Mouse (Mus musculus) midbrain, embryonic 13.5 days (tissue): Measurements from ENCODE around the gene Vat1. TPM values are rescaled to one million over a fixed set of nuclear protein-coding genes. Genes with fewer than 3 reads are reported as not detected.

Experiments used
- ATAC-seq: fragments of 200-750 bp; cut with Nextera tagmentation; 2 replicates; pipeline ENCODE4 v1.8.0; 2017; ENCODE audit warnings: mild to moderate bottlenecking, moderate TSS enrichment, moderate library complexity
- H3K27ac ChIP-seq: fragments of 300-500 bp; sonication (generic); 2 replicates; pipeline ENCODE4 v1.5.1; 2015; ENCODE audit warnings: inconsistent platforms, mild to moderate bottlenecking, moderate library complexity
- H3K27me3 ChIP-seq: fragments of 300-500 bp; sonication (generic); 2 replicates; pipeline ENCODE4 v1.6.1; 2015; ENCODE audit warnings: mild to moderate bottlenecking, inconsistent platforms
- H3K36me3 ChIP-seq: fragments of 300-500 bp; sonication (generic); 2 replicates; pipeline ENCODE4 v1.6.1; 2015; ENCODE audit warnings: mild to moderate bottlenecking, inconsistent platforms
- H3K4me1 ChIP-seq: fragments of 300-500 bp; sonication (generic); replicated peaks from 2 replicates; pipeline ENCODE4 v1.6.1; 2015; ENCODE audit warnings: inconsistent platforms
- H3K4me2 ChIP-seq: fragments of 300-500 bp; sonication (generic); replicated peaks from 2 replicates; pipeline ENCODE4 v1.6.1; 2015; ENCODE audit warnings: moderate library complexity, mild to moderate bottlenecking, inconsistent platforms
- H3K4me3 ChIP-seq: fragments of 300-500 bp; sonication (generic); replicated peaks from 2 replicates; pipeline ENCODE4 v1.5.1; 2015; ENCODE audit warnings: mild to moderate bottlenecking, inconsistent platforms
- H3K9ac ChIP-seq: fragments of 300-500 bp; sonication (generic); replicated peaks from 2 replicates; pipeline ENCODE4 v1.6.1; 2015; ENCODE audit warnings: mild to moderate bottlenecking, inconsistent platforms
- H3K9me3 ChIP-seq: fragments of 300-500 bp; sonication (generic); 2 replicates; pipeline ENCODE4 v1.6.1; 2016; ENCODE audit warnings: mild to moderate bottlenecking, inconsistent platforms
- WGBS: fragments of 180-500 bp; shearing (Covaris S2); methylation state at CpG from one replicate; pipeline ENCODE4 v1.1.7; 2015; 5-methylcytosine and 5-hydroxymethylcytosine counted together
- microRNA-seq: library from miRNA; unstranded; fragments of <30 nt; microRNA quantifications from one replicate; pipeline ENCODE4, GENCODE M21; 2016
- polyA plus RNA-seq: library from polyadenylated mRNA; unstranded; fragments of >200 nt; fragmentation: Nextera tagmentation; extraction: Ambion mirVana; gene quantifications from 2 replicates; pipeline ENCODE4 v1.2.1, GENCODE M21; 2015

Gene Vat1
- polyA plus RNA-seq, 1 experiment from 2014 or later, result 91.5 TPM

- Histone ChIP-seq H3K27ac (no peak overlapping the region), H3K4me2 (no peak overlapping the region), H3K36me3 (peaks cover 36% of the 10 kb centered on the region), H3K4me3 (no peak overlapping the region), H3K9me3 (no peaks in the 10 kb centered on the region), H3K9ac (no peak overlapping the region), H3K4me1 (peaks cover 15% of the 10 kb centered on the region), H3K27me3 (no peaks in the 10 kb centered on the region)
- WGBS, result 91% methylated on average over 2 of the region's 2 CpGs
- ATAC-seq, result no peak
Measured at GRCm38 (mm10) chr11:101415306-101415705, 50.7 kb downstream of the Vat1 start.

Small RNAs within 50 kb of the gene (microRNA-seq; reads per million reads assigned to microRNA genes)
- gene Mir6929, result not detected

Other genes with a start within 250 kb of the Vat1 start
- 17.6 and 17.7 TPM in 2 replicates for gene Ezh1, start 239.8 kb downstream of the Vat1 start, polyA plus RNA-seq
- 64.4 and 65.7 TPM in 2 replicates for gene Ramp2, start 220.2 kb downstream of the Vat1 start, polyA plus RNA-seq
- 110 and 111 TPM in 2 replicates for gene Vps25, start 212.5 kb downstream of the Vat1 start, polyA plus RNA-seq
- 7.2 and 7.5 TPM in 2 replicates for gene Wnk4, start 205.7 kb downstream of the Vat1 start, polyA plus RNA-seq
- gene Cntd1, start 187.2 kb downstream of the Vat1 start, polyA plus RNA-seq, result 1.2 and 1.3 TPM in 2 replicates
- 210 and 213 TPM in 2 replicates for gene Coa3, start 187.1 kb downstream of the Vat1 start, polyA plus RNA-seq
- gene Becn1, start 163.9 kb downstream of the Vat1 start, polyA plus RNA-seq, result 178 and 194 TPM in 2 replicates
- 126 and 134 TPM in 2 replicates for gene Psme3, start 150.0 kb downstream of the Vat1 start, polyA plus RNA-seq
- 2.4 and 2.5 TPM in 2 replicates for gene Aoc2, start 141.2 kb downstream of the Vat1 start, polyA plus RNA-seq
- not detected in 2 replicates for gene Aoc3, start 135.6 kb downstream of the Vat1 start, polyA plus RNA-seq
- gene G6pc, start 98.7 kb downstream of the Vat1 start, polyA plus RNA-seq, result not detected in 2 replicates
- 94.8 and 101 TPM in 2 replicates for gene Aarsd1, start 48.6 kb downstream of the Vat1 start, polyA plus RNA-seq
- 6.6 and 8.5 TPM in 2 replicates for gene Gm27029, start 41.4 kb downstream of the Vat1 start, polyA plus RNA-seq
- gene Rundc1, start 41.1 kb downstream of the Vat1 start, polyA plus RNA-seq, result 26.2 and 26.4 TPM in 2 replicates
- 2.0 and 2.6 TPM in 2 replicates for gene Ptges3l, start 40.9 kb downstream of the Vat1 start, polyA plus RNA-seq
- gene Rpl27, start 23.9 kb downstream of the Vat1 start, polyA plus RNA-seq, result 303 and 310 TPM in 2 replicates
- 2.2 and 2.3 TPM in 2 replicates for gene Ifi35, start 17.8 kb downstream of the Vat1 start, polyA plus RNA-seq
- gene Rnd2, start 1.2 kb downstream of the Vat1 start, polyA plus RNA-seq, result 102 and 117 TPM in 2 replicates
- 4.7 and 5.3 TPM in 2 replicates for gene Brca1, start 85.7 kb upstream of the Vat1 start, polyA plus RNA-seq
- gene Nbr1, start 85.9 kb upstream of the Vat1 start, polyA plus RNA-seq, result 113 and 116 TPM in 2 replicates
- gene Tmem106a, start 116.0 kb upstream of the Vat1 start, polyA plus RNA-seq, result 2.1 and 2.7 TPM in 2 replicates
- gene Gm11634, start 133.0 kb upstream of the Vat1 start, polyA plus RNA-seq, result not detected in 2 replicates
- 21.7 and 24.8 TPM in 2 replicates for gene Rdm1, start 161.0 kb upstream of the Vat1 start, polyA plus RNA-seq
- 5.1 and 8.4 TPM in 2 replicates for gene Arl4d, start 199.3 kb upstream of the Vat1 start, polyA plus RNA-seq